Mouse (Mus musculus): ENCODE results near the gene Tpcn1. TPM values are rescaled to one million over a fixed set of nuclear protein-coding genes. Genes with fewer than 3 reads are reported as not detected.

Gene Tpcn1
- polyA plus RNA-seq, 1 experiment from 2014 or later, result 12.4 TPM

GRCm38 (mm10) chr5:120566101-120566500 is 22.4 kb downstream of the Tpcn1 start:
- Histone ChIP-seq H3K4me1 (replicated peaks) (peaks cover 74% of the 10 kb centered on the region), H3K27me3 (no peaks in the 10 kb centered on the region), H3K9me3 (replicated peaks) (no peaks in the 10 kb centered on the region), H3K36me3 (no peaks in the 10 kb centered on the region), H3K4me3 (no peak overlapping the region), H3K4me2 (no peak overlapping the region), H3K9ac (no peak overlapping the region), H3K27ac (peak overlapping the region; percentile 58)
- no peak for ATAC-seq (replicated peaks; ENCODE audit: insufficient number of reproducible peaks, insufficient read depth, low FRiP score, low read depth)
- WGBS, result 48% methylated on average over 5 of the region's 5 CpGs

- no peaks in the 10 kb centered on the region for H3K27me3 ChIP-seq
- H3K27ac ChIP-seq, result peak overlapping the region; percentile 58; the same call in 1 of the 2 replicates
- H3K36me3 ChIP-seq, result no peaks in the 10 kb centered on the region
- ATAC-seq (replicated peaks; ENCODE audit: insufficient number of reproducible peaks, insufficient read depth, low FRiP score, low read depth), result no peak
- peaks cover 75% of the 10 kb centered on the region for H3K4me1 ChIP-seq (replicated peaks)
- no peak overlapping the region for H3K4me3 ChIP-seq
- no peaks in the 10 kb centered on the region for H3K9me3 ChIP-seq (replicated peaks)
- no peak overlapping the region for H3K9ac ChIP-seq
- H3K4me2 ChIP-seq, result no peak overlapping the region
- 56% methylated on average over 15 of the region's 15 CpGs for WGBS
Observed at GRCm38 (mm10) chr5:120565171-120565905, 23.1 kb downstream of the Tpcn1 start.

GRCm38 (mm10) chr5:120563914-120564311 is 24.6 kb downstream of the Tpcn1 start:
- Histone ChIP-seq H3K27me3 (no peaks in the 10 kb centered on the region), H3K9me3 (replicated peaks) (no peaks in the 10 kb centered on the region), H3K4me3 (no peak overlapping the region), H3K9ac (no peak overlapping the region), H3K4me1 (replicated peaks) (peaks cover 72% of the 10 kb centered on the region), H3K27ac (peak overlapping the region; percentile 77), H3K36me3 (no peaks in the 10 kb centered on the region), H3K4me2 (no peak overlapping the region)
- 48% methylated on average over 4 of the region's 4 CpGs for WGBS
- no peak for ATAC-seq (replicated peaks; ENCODE audit: insufficient number of reproducible peaks, insufficient read depth, low FRiP score, low read depth)

- Histone ChIP-seq H3K36me3 (no peaks in the 10 kb centered on the region), H3K4me2 (peak overlapping the region; percentile 27; the same call in 1 of the 2 replicates), H3K27ac (peak overlapping the region; percentile 77), H3K4me1 (replicated peaks) (peaks cover 68% of the 10 kb centered on the region), H3K9me3 (replicated peaks) (no peaks in the 10 kb centered on the region), H3K4me3 (no peak overlapping the region), H3K27me3 (no peaks in the 10 kb centered on the region), H3K9ac (peak overlapping the region; percentile 23; the same call in 1 of the 2 replicates)
- peak; percentile 67 for ATAC-seq (replicated peaks; ENCODE audit: insufficient number of reproducible peaks, insufficient read depth, low FRiP score, low read depth)
- 41% methylated on average over 28 of the region's 28 CpGs for WGBS
Observed at GRCm38 (mm10) chr5:120562956-120563913, 25.2 kb downstream of the Tpcn1 start.

- 0 out of 2 replicates have a peak, but pooled peaks have one; percentile 24 for ATAC-seq (replicated peaks; ENCODE audit: insufficient number of reproducible peaks, insufficient read depth, low FRiP score, low read depth)
- WGBS, result 20% methylated on average over 16 of the region's 16 CpGs
- no peak overlapping the region for H3K4me3 ChIP-seq
Observed at GRCm38 (mm10) chr5:120560616-120561311, 27.7 kb downstream of the Tpcn1 start.

GRCm38 (mm10) chr5:120560129-120560615 is 28.3 kb downstream of the Tpcn1 start:
- H3K27ac ChIP-seq, result peak overlapping the region; percentile 55; the same call in 1 of the 2 replicates
- peaks cover 37% of the 10 kb centered on the region for H3K4me1 ChIP-seq (replicated peaks)
- no peak for ATAC-seq (replicated peaks; ENCODE audit: insufficient number of reproducible peaks, insufficient read depth, low FRiP score, low read depth)
- H3K27me3 ChIP-seq, result no peaks in the 10 kb centered on the region
- H3K9me3 ChIP-seq (replicated peaks), result no peaks in the 10 kb centered on the region
- no peak overlapping the region; the same call in 1 of the 2 replicates for H3K4me2 ChIP-seq
- 68% methylated on average over 9 of the region's 9 CpGs for WGBS
- peaks cover 2% of the 10 kb centered on the region; the same call in 1 of the 2 replicates for H3K36me3 ChIP-seq
- no peak overlapping the region for H3K9ac ChIP-seq
- H3K4me3 ChIP-seq, result no peak overlapping the region

More at GRCm38 (mm10) chr5:120560616-120561311, 27.7 kb downstream of the Tpcn1 start:
- peak overlapping the region; percentile 43; the same call in 1 of the 2 replicates for H3K4me2 ChIP-seq
- no peak overlapping the region for H3K9ac ChIP-seq
- H3K27me3 ChIP-seq, result no peaks in the 10 kb centered on the region
- peaks cover 43% of the 10 kb centered on the region for H3K4me1 ChIP-seq (replicated peaks)
- H3K27ac ChIP-seq, result peak overlapping the region; percentile 55
- H3K36me3 ChIP-seq, result peaks cover 2% of the 10 kb centered on the region; the same call in 1 of the 2 replicates
- no peaks in the 10 kb centered on the region for H3K9me3 ChIP-seq (replicated peaks)

GRCm38 (mm10) chr5:120558762-120559161 is 29.7 kb downstream of the Tpcn1 start:
- Histone ChIP-seq H3K4me1 (replicated peaks) (peaks cover 31% of the 10 kb centered on the region), H3K27me3 (no peaks in the 10 kb centered on the region), H3K27ac (no peak overlapping the region), H3K4me2 (no peak overlapping the region), H3K4me3 (no peak overlapping the region), H3K9me3 (replicated peaks) (no peaks in the 10 kb centered on the region), H3K36me3 (peaks cover 14% of the 10 kb centered on the region), H3K9ac (no peak overlapping the region)
- 55% methylated on average over 14 of the region's 14 CpGs for WGBS
- ATAC-seq (replicated peaks; ENCODE audit: insufficient number of reproducible peaks, insufficient read depth, low FRiP score, low read depth), result no peak

GRCm38 (mm10) chr5:120558041-120558440 is 30.4 kb downstream of the Tpcn1 start:
- Histone ChIP-seq H3K4me1 (replicated peaks) (peaks cover 24% of the 10 kb centered on the region), H3K27ac (no peak overlapping the region), H3K4me3 (no peak overlapping the region), H3K36me3 (peaks cover 15% of the 10 kb centered on the region), H3K4me2 (no peak overlapping the region), H3K9me3 (replicated peaks) (no peaks in the 10 kb centered on the region), H3K9ac (no peak overlapping the region), H3K27me3 (no peaks in the 10 kb centered on the region)
- no peak for ATAC-seq (replicated peaks; ENCODE audit: insufficient number of reproducible peaks, insufficient read depth, low FRiP score, low read depth)
- 75% methylated on average over 8 of the region's 8 CpGs for WGBS

GRCm38 (mm10) chr5:120555871-120556270 is 32.6 kb downstream of the Tpcn1 start:
- no peak for ATAC-seq (replicated peaks; ENCODE audit: insufficient number of reproducible peaks, insufficient read depth, low FRiP score, low read depth)
- H3K9me3 ChIP-seq (replicated peaks), result no peaks in the 10 kb centered on the region
- H3K4me1 ChIP-seq (replicated peaks), result peaks cover 14% of the 10 kb centered on the region
- WGBS, result 82% methylated on average over 24 of the region's 24 CpGs
- H3K9ac ChIP-seq, result no peak overlapping the region
- H3K27me3 ChIP-seq, result no peaks in the 10 kb centered on the region
- no peak overlapping the region for H3K4me3 ChIP-seq
- H3K27ac ChIP-seq, result no peak overlapping the region
- H3K4me2 ChIP-seq, result no peak overlapping the region
- H3K36me3 ChIP-seq, result peaks cover 22% of the 10 kb centered on the region

- Histone ChIP-seq H3K9me3 (replicated peaks) (no peaks in the 10 kb centered on the region), H3K27ac (no peak overlapping the region), H3K4me1 (replicated peaks) (0 out of 2 replicates have a peak, but pooled peaks cover 2% of the 10 kb centered on the region), H3K36me3 (peaks cover 28% of the 10 kb centered on the region), H3K4me2 (no peak overlapping the region), H3K9ac (no peak overlapping the region), H3K27me3 (no peaks in the 10 kb centered on the region), H3K4me3 (no peak overlapping the region)
- WGBS, result 96% methylated on average over 5 of the region's 5 CpGs
- ATAC-seq (replicated peaks; ENCODE audit: insufficient number of reproducible peaks, insufficient read depth, low FRiP score, low read depth), result no peak
Observed at GRCm38 (mm10) chr5:120550673-120551072, 37.8 kb downstream of the Tpcn1 start.
